Mouse (Mus musculus): Measurements from ENCODE around the gene 2310007B03Rik.

- TF ChIP-seq CTCF (IDR thresholded peaks at IDR 0.05; ENCODE audit: insufficient read depth, low read length) (no peak), POLR2A (IDR thresholded peaks at IDR 0.05; ENCODE audit: borderline replicate concordance, extremely low read depth, low read depth, low read length) (no peak)
These were observed 28.1 kb downstream of the 2310007B03Rik start for GRCm38 (mm10) chr1:93132676-93133075.
